Mouse (Mus musculus): ENCODE measurements around the gene Coq5. TPM values are rescaled to one million over a fixed set of nuclear protein-coding genes. Genes with fewer than 3 reads are reported as not detected.

The Coq5 gene
- total RNA-seq, 1 experiment, result 34.8 TPM

- Histone ChIP-seq H3K9ac (ENCODE audit: insufficient read depth, low read depth, low read length, poor library complexity, severe bottlenecking) (no peak overlapping the region), H3K27ac (ENCODE audit: insufficient read depth, low read depth, low read length, poor library complexity, severe bottlenecking) (no peak overlapping the region), H3K4me3 (ENCODE audit: insufficient read depth in 1 of 2, low read depth in 1 of 2, low read length in 2 of 2, poor library complexity in 1 of 2, severe bottlenecking in 1 of 2) (no peak overlapping the region), H3K36me3 (ENCODE audit: control insufficient read depth, insufficient read depth, low read length, poor library complexity, severe bottlenecking) (peaks cover 47% of the 10 kb centered on the region), H3K4me1 (ENCODE audit: control insufficient read depth in 2 of 2, insufficient read depth in 2 of 2, low read length in 2 of 2, poor library complexity in 1 of 2) (peaks cover 0 to 3% of the 10 kb centered on the region in 2 experiments; a peak in 1 of 4 replicates), H3K9me3 (ENCODE audit: control insufficient read depth, insufficient read depth, low read depth, low read length) (no peaks in the 10 kb centered on the region)
- DNase-seq (ENCODE audit: low read depth, low spot score), result no peak
- in situ Hi-C loops (cut with MboI; ENCODE audit: low sequenced_read_pairs in 2 of 2, unreplicated experiment in 2 of 2), result no loop called here
- no peak for TF ChIP-seq CHD2 (IDR thresholded peaks at IDR 0.05; ENCODE audit: low read depth, low read length)
- TF ChIP-seq HCFC1 (IDR thresholded peaks at IDR 0.05; ENCODE audit: borderline replicate concordance, insufficient read depth, low read length), result no peak
- no peak for TF ChIP-seq ZNF384 (IDR thresholded peaks at IDR 0.05; ENCODE audit: low read depth, low read length)
- TF ChIP-seq ZC3H11A (IDR thresholded peaks at IDR 0.05; ENCODE audit: borderline replicate concordance, low read depth, low read length), result no peak
- TF ChIP-seq MAFK (IDR thresholded peaks at IDR 0.05; ENCODE audit: insufficient read depth, low read depth, low read length), result no peak
Observed at GRCm38 (mm10) chr5:115256909-115257546, 22.4 kb upstream of the Coq5 start.

GRCm38 (mm10) chr5:115260356-115260755 is 19.1 kb upstream of the Coq5 start:
- Histone ChIP-seq H3K4me3 (ENCODE audit: insufficient read depth in 1 of 2, low read depth in 1 of 2, low read length in 2 of 2, poor library complexity in 1 of 2, severe bottlenecking in 1 of 2) (no peak overlapping the region), H3K36me3 (ENCODE audit: control insufficient read depth, insufficient read depth, low read length, poor library complexity, severe bottlenecking) (peaks cover 51% of the 10 kb centered on the region), H3K9me3 (ENCODE audit: control insufficient read depth, insufficient read depth, low read depth, low read length) (no peaks in the 10 kb centered on the region), H3K4me1 (ENCODE audit: control insufficient read depth in 2 of 2, insufficient read depth in 2 of 2, low read length in 2 of 2, poor library complexity in 1 of 2) (peaks cover 0 to 7% of the 10 kb centered on the region in 2 experiments; a peak in 2 of 4 replicates), H3K9ac (ENCODE audit: insufficient read depth, low read depth, low read length, poor library complexity, severe bottlenecking) (no peak overlapping the region), H3K27ac (ENCODE audit: insufficient read depth, low read depth, low read length, poor library complexity, severe bottlenecking) (no peak overlapping the region)
- DNase-seq (ENCODE audit: low read depth, low spot score), result no peak
- TF ChIP-seq ZNF384 (IDR thresholded peaks at IDR 0.05; ENCODE audit: low read depth, low read length) (no peak), HCFC1 (IDR thresholded peaks at IDR 0.05; ENCODE audit: borderline replicate concordance, insufficient read depth, low read length) (no peak), MAFK (IDR thresholded peaks at IDR 0.05; ENCODE audit: insufficient read depth, low read depth, low read length) (no peak), CHD2 (IDR thresholded peaks at IDR 0.05; ENCODE audit: low read depth, low read length) (no peak), ZC3H11A (IDR thresholded peaks at IDR 0.05; ENCODE audit: borderline replicate concordance, low read depth, low read length) (no peak)
- in situ Hi-C loops (cut with MboI; ENCODE audit: low sequenced_read_pairs in 2 of 2, unreplicated experiment in 2 of 2), result no loop called here

- peaks cover 49% of the 10 kb centered on the region for H3K36me3 ChIP-seq (ENCODE audit: control insufficient read depth, insufficient read depth, low read length, poor library complexity, severe bottlenecking)
- TF ChIP-seq ZNF384 (IDR thresholded peaks at IDR 0.05; ENCODE audit: low read depth, low read length) (no peak), CHD2 (IDR thresholded peaks at IDR 0.05; ENCODE audit: low read depth, low read length) (no peak), ZC3H11A (IDR thresholded peaks at IDR 0.05; ENCODE audit: borderline replicate concordance, low read depth, low read length) (no peak), MAFK (IDR thresholded peaks at IDR 0.05; ENCODE audit: insufficient read depth, low read depth, low read length) (no peak), HCFC1 (IDR thresholded peaks at IDR 0.05; ENCODE audit: borderline replicate concordance, insufficient read depth, low read length) (no peak)
- peaks cover 0 to 7% of the 10 kb centered on the region in 2 experiments; a peak in 2 of 4 replicates for H3K4me1 ChIP-seq (ENCODE audit: control insufficient read depth in 2 of 2, insufficient read depth in 2 of 2, low read length in 2 of 2, poor library complexity in 1 of 2)
- no peak overlapping the region for H3K9ac ChIP-seq (ENCODE audit: insufficient read depth, low read depth, low read length, poor library complexity, severe bottlenecking)
- H3K9me3 ChIP-seq (ENCODE audit: control insufficient read depth, insufficient read depth, low read depth, low read length), result no peaks in the 10 kb centered on the region
- no peak for DNase-seq (ENCODE audit: low read depth, low spot score)
- no peak overlapping the region for H3K4me3 ChIP-seq (ENCODE audit: insufficient read depth in 1 of 2, low read depth in 1 of 2, low read length in 2 of 2, poor library complexity in 1 of 2, severe bottlenecking in 1 of 2)
- H3K27ac ChIP-seq (ENCODE audit: insufficient read depth, low read depth, low read length, poor library complexity, severe bottlenecking), result no peak overlapping the region
- in situ Hi-C loops (cut with MboI; ENCODE audit: low sequenced_read_pairs in 2 of 2, unreplicated experiment in 2 of 2), result no loop called here
Observed at GRCm38 (mm10) chr5:115261141-115261540, 18.3 kb upstream of the Coq5 start.

GRCm38 (mm10) chr5:115261880-115262279 is 17.6 kb upstream of the Coq5 start:
- in situ Hi-C loops (cut with MboI; ENCODE audit: low sequenced_read_pairs in 2 of 2, unreplicated experiment in 2 of 2), result no loop called here

More at GRCm38 (mm10) chr5:115261880-115262279, 17.6 kb upstream of the Coq5 start:
- H3K36me3 ChIP-seq (ENCODE audit: control insufficient read depth, insufficient read depth, low read length, poor library complexity, severe bottlenecking), result peaks cover 45% of the 10 kb centered on the region
- DNase-seq (ENCODE audit: low read depth, low spot score), result no peak
- H3K4me3 ChIP-seq (ENCODE audit: insufficient read depth in 1 of 2, low read depth in 1 of 2, low read length in 2 of 2, poor library complexity in 1 of 2, severe bottlenecking in 1 of 2), result no peak overlapping the region
- TF ChIP-seq CHD2 (IDR thresholded peaks at IDR 0.05; ENCODE audit: low read depth, low read length) (no peak), MAFK (IDR thresholded peaks at IDR 0.05; ENCODE audit: insufficient read depth, low read depth, low read length) (no peak), ZNF384 (IDR thresholded peaks at IDR 0.05; ENCODE audit: low read depth, low read length) (no peak), ZC3H11A (IDR thresholded peaks at IDR 0.05; ENCODE audit: borderline replicate concordance, low read depth, low read length) (no peak), HCFC1 (IDR thresholded peaks at IDR 0.05; ENCODE audit: borderline replicate concordance, insufficient read depth, low read length) (no peak)
- H3K9ac ChIP-seq (ENCODE audit: insufficient read depth, low read depth, low read length, poor library complexity, severe bottlenecking), result no peak overlapping the region
- H3K27ac ChIP-seq (ENCODE audit: insufficient read depth, low read depth, low read length, poor library complexity, severe bottlenecking), result no peak overlapping the region
- no peaks in the 10 kb centered on the region for H3K9me3 ChIP-seq (ENCODE audit: control insufficient read depth, insufficient read depth, low read depth, low read length)
- H3K4me1 ChIP-seq (ENCODE audit: control insufficient read depth in 2 of 2, insufficient read depth in 2 of 2, low read length in 2 of 2, poor library complexity in 1 of 2), result peaks cover 0 to 9% of the 10 kb centered on the region in 2 experiments; a peak in 2 of 4 replicates

Measured in ES-E14 (cell line).